Mouse (Mus musculus) heart, embryonic 14.5 days (tissue): ENCODE results near the gene Foxp3. TPM values are rescaled to one million over a fixed set of nuclear protein-coding genes. Genes with fewer than 3 reads are reported as not detected.
A peak's percentile ranks its signal among the peaks of the same experiment; 100 is the strongest.

Experiments
- ATAC-seq: fragments of 200-750 bp; cut with Nextera tagmentation; 2 replicates; pipeline ENCODE4 v1.8.0; 2017; ENCODE audit warnings: low read depth, moderate TSS enrichment; ENCODE audit not compliant: insufficient number of reproducible peaks, insufficient read depth, low FRiP score
- H3K27ac ChIP-seq, 2 experiments: fragments of 200-500 bp in 1 of 2; fragments of 300-500 bp in 1 of 2; sonication (generic) in 1 of 2; replicated peaks in 1 of 2; 2 replicates each; pipeline ENCODE4 v1.5.1; 2012 to 2014; ENCODE audit warnings: low read depth in 2 of 2, low read length in 2 of 2, control low read depth in 1 of 2, mild to moderate bottlenecking in 1 of 2, mixed read lengths in 1 of 2; ENCODE audit not compliant: control insufficient read depth in 1 of 2, insufficient read depth in 1 of 2
- H3K27me3 ChIP-seq: fragments of 300-500 bp; sonication (generic); 2 replicates; pipeline ENCODE4 v1.6.1; 2014; ENCODE audit warnings: mild to moderate bottlenecking, low read length, control low read depth; ENCODE audit not compliant: control insufficient read depth, insufficient read depth
- H3K36me3 ChIP-seq: fragments of 300-500 bp; sonication (generic); 2 replicates; pipeline ENCODE4 v1.6.1; 2014; ENCODE audit warnings: mild to moderate bottlenecking, control low read depth, low read length, mixed read lengths; ENCODE audit not compliant: control insufficient read depth, insufficient read depth
- H3K4me1 ChIP-seq, 2 experiments: fragments of 200-500 bp in 1 of 2; fragments of 300-500 bp in 1 of 2; sonication (generic) in 1 of 2; 2 replicates each; pipeline ENCODE4 v1.6.1; 2012 to 2014; ENCODE audit warnings: low read length in 2 of 2, control low read depth in 1 of 2, mixed read lengths in 1 of 2; ENCODE audit not compliant: control insufficient read depth in 2 of 2, insufficient read depth in 2 of 2
- H3K4me2 ChIP-seq: fragments of 300-500 bp; sonication (generic); 2 replicates; pipeline ENCODE4 v1.6.1; 2014; ENCODE audit warnings: mild to moderate bottlenecking, low read length
- H3K4me3 ChIP-seq, 2 experiments: fragments of 200-500 bp in 1 of 2; fragments of 300-500 bp in 1 of 2; sonication (generic) in 1 of 2; 2 replicates each; pipeline ENCODE4 v1.5.1; 2012 to 2014; ENCODE audit warnings: low read length in 2 of 2, mild to moderate bottlenecking in 2 of 2, control low read depth in 1 of 2, low read depth in 1 of 2, moderate library complexity in 1 of 2; ENCODE audit not compliant: control insufficient read depth in 1 of 2, insufficient read depth in 1 of 2
- H3K9ac ChIP-seq: fragments of 300-500 bp; sonication (generic); 2 replicates; pipeline ENCODE4 v1.6.1; 2014; ENCODE audit warnings: mild to moderate bottlenecking, low read length
- H3K9me3 ChIP-seq: fragments of 300-500 bp; sonication (generic); 2 replicates; pipeline ENCODE4 v1.6.1; 2016; ENCODE audit warnings: low read length, control low read depth; ENCODE audit not compliant: control insufficient read depth
- WGBS: fragments of 180-500 bp; shearing (Covaris S2); extraction: QIAGEN DNeasy Blood & Tissue Kit; methylation state at CpG from one replicate; pipeline ENCODE4 v1.1.7; 2014; 5-methylcytosine and 5-hydroxymethylcytosine counted together
- polyA plus RNA-seq: library from polyadenylated mRNA; unstranded; fragments of >200 nt; fragmentation: Nextera tagmentation; extraction: Ambion mirVana; gene quantifications from 2 replicates; pipeline ENCODE4 v1.2.1, GENCODE M21; 2014

Gene Foxp3
- polyA plus RNA-seq, 1 experiment from 2014 or later: not detected

DNA sequence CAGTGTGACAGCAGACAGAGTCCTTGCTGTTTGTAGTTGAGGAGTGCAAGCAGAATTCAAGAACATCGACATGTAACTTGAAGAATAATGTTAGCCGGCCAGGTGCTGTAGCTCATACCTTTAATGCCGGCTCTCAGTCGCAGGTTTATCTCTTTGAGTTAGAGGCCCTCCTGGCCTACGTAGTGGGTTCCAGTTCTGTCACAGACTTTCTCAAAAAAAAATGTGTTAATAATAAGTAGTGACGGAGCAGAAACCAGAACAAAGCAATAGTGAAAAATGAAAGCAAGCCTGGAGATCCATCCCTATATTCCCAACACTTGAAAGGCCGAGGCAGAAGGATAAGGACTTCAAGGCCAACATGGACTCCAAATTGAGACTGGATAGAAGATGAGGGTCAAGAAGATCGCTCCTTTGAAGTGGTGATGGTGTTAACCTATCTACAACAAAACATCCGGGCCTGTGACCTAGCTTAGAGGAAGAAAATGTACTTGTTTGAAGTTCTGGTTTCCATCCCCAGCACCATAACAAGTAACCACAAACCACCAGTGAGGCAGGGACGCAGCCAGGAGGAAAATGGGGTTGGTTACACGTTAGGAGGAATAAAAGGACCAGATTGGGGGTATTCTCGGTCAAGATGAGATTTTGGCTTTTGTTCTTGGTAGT, 44.6 kb downstream of the Foxp3 start:
- Histone ChIP-seq H3K27ac (no peak overlapping the region), H3K9me3 (no peaks in the 10 kb centered on the region), H3K4me3 (no peak overlapping the region), H3K4me1 (no peaks in the 10 kb centered on the region), H3K36me3 (no peaks in the 10 kb centered on the region), H3K4me2 (no peak overlapping the region), H3K27me3 (no peaks in the 10 kb centered on the region), H3K9ac (no peak overlapping the region)
- 71% methylated on average over 12 of the region's 12 CpGs for WGBS
- no peak for ATAC-seq

DNA sequence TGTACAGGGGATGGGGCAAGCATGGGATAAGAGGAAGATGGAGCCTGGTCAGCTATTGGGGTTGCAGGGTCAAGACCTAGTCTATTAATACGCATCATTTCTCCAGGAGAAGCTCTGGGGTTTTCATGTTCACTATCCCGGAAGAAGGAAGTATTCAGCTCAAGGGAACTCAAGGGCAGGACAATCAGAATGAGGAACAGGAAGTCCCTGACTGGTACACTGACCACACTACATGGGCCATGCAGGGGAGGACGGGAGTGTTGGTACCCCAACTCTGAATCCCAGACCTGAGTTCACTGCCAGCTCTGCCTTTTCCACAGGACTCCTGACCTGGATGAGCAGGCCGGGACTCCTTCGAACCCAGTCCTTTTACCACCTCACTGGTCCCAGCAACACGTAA, 59.1 kb downstream of the Foxp3 start:
- Histone ChIP-seq H3K27ac (no peak overlapping the region), H3K9me3 (no peaks in the 10 kb centered on the region), H3K27me3 (no peaks in the 10 kb centered on the region), H3K4me2 (no peak overlapping the region), H3K4me3 (no peak overlapping the region), H3K36me3 (no peaks in the 10 kb centered on the region), H3K4me1 (no peaks in the 10 kb centered on the region), H3K9ac (no peak overlapping the region)
- 86% methylated on average over 6 of the region's 6 CpGs for WGBS
- no peak for ATAC-seq

DNA sequence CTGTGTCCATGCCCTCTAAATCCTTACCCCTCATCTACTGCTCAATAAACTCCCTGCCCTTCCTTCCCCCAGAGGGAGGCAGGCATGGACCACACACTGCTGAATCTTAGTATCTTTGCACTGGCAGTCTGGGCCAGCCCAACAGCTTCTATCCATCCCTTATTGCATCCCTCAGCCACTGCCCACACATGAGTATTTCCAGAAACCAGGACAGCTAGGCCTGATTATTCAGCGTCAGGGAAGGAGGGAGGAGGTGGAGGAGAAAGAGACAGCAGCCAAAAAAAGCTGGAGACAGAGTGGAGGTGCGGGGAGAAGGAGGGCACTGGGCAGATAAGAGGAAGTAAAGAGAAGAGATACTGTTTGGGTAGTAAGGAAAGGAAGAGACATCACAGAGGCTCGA, 61.7 kb downstream of the Foxp3 start:
- no peaks in the 10 kb centered on the region; the same call in 1 of the 2 replicates for H3K27me3 ChIP-seq

DNA sequence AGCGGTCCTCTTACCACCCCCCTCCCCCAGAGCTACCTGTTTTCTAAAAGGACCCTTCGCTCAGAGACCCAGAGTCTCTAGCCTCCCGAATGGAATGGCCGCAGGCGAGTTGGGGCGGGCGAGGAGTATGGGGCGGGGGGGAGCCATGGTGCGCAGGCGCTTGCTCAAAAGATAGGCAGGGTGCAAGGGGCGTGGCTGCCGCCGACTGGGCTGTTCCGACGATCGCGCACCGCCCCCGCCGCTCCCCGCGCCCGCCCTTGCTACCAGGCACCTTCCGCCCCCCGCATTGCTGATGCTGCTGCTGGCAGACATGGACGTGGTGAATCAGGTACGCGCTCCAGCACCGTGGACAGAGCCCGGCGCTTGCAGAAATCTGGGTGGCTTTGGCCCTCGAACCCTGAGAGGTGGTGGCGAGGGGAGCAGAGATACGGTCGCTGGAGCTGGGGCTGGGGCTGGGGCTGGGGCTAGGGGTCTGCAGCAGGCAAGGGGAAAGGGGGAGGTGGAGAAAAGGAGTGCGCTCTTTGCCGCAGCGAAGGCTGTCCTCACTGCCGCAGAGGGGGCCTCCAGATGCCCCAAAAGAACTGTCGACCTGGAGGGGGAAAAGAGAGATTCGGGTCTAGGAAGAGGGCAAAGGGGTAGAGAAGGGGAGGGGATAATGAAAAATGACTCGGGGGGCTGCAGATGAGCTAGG, 65.1 kb downstream of the Foxp3 start, which contains the start of gene Syp:
Gene Syp, plus strand, starts transcription at position 71 of the 691 bp plus-strand sequence.
- Histone ChIP-seq H3K36me3 (no peaks in the 10 kb centered on the region), H3K4me1 (no peaks in the 10 kb centered on the region), H3K27me3 (no peaks in the 10 kb centered on the region; the same call in 1 of the 2 replicates), H3K4me2 (peak within 1 kb of the TSS; percentile 57), H3K9me3 (no peaks in the 10 kb centered on the region), H3K27ac (no peak within 1 kb of the TSS), H3K4me3 (peak within 1 kb of the TSS in 1 of 2 experiments; percentile 24; a peak in 3 of 4 replicates), H3K9ac (no peak within 1 kb of the TSS)
- WGBS: 16% methylated on average over 39 of the region's 42 CpGs
- ATAC-seq: peak; percentile 51; the same call in 1 of the 2 replicates

More for the DNA sequence above, 61.7 kb downstream of the Foxp3 start:
- no peak for ATAC-seq
- Histone ChIP-seq H3K4me3 (no peak overlapping the region), H3K4me2 (no peak overlapping the region), H3K36me3 (no peaks in the 10 kb centered on the region), H3K4me1 (no peaks in the 10 kb centered on the region), H3K9me3 (no peaks in the 10 kb centered on the region), H3K9ac (no peak overlapping the region), H3K27ac (no peak overlapping the region)
- 51% methylated on average over 3 of the region's 3 CpGs for WGBS

DNA sequence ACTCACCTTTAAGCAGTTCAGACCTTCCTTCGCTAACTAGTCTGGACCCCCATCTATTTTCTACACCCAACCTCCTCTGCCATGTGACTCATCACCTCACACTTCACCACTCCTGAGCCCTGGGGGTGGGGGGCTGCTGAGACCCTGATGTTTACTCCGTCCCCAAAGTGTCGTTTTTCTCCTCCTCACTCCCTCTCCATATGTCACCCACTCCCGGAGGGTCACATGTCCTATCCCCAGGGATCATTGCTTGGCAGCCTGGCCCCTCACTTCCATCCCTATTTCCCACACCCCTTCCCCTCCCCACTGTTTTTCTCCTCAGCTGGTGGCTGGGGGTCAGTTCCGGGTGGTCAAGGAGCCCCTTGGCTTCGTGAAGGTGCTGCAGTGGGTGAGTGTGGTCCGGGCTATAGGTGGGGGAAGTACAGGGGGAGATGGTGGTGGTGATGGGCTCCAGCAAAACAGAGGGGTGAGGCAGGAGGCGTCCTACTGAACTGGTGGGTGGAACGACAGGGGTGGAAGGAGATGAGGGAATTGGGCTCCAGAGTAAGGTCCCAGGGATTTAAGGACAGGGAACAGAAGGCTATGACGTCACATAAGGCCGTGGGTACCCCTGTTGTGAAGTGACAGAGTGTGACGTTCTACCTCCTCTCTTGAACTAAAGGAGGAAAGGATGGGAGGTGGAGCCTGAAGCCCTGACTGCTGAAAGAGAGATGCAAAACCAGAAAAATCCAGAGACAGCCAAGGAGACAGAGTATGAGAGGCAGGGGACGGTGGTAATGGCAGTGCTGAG, 66.3 kb downstream of the Foxp3 start:
- Histone ChIP-seq H3K4me3 (no peak overlapping the region), H3K9me3 (no peaks in the 10 kb centered on the region), H3K4me1 (no peaks in the 10 kb centered on the region), H3K27ac (no peak overlapping the region), H3K36me3 (no peaks in the 10 kb centered on the region), H3K27me3 (no peaks in the 10 kb centered on the region; the same call in 1 of the 2 replicates), H3K9ac (no peak overlapping the region), H3K4me2 (no peak overlapping the region)
- ATAC-seq: no peak
- 33% methylated on average over 13 of the region's 13 CpGs for WGBS

DNA sequence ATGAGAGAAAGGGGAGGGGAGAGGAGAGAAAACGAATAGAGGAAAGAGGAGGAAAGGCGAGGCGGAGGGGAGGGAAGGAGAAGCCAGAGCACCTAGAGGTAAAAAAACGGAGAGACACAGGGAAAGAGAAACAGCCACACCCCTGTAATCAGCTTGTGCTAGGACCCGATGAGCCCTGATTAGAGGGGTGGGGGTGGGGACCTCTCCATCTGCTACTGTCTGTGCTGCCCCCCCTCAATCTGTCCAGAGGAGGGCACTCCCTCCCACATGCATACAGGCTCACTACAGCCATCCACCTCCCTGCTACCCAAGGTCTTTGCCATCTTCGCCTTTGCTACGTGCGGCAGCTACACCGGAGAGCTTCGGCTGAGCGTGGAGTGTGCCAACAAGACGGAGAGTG, 67.3 kb downstream of the Foxp3 start:
- Histone ChIP-seq H3K9ac (no peak overlapping the region), H3K4me3 (no peak overlapping the region), H3K27me3 (no peaks in the 10 kb centered on the region; the same call in 1 of the 2 replicates), H3K4me2 (no peak overlapping the region), H3K9me3 (no peaks in the 10 kb centered on the region), H3K27ac (no peak overlapping the region), H3K4me1 (no peaks in the 10 kb centered on the region), H3K36me3 (no peaks in the 10 kb centered on the region)
- ATAC-seq: no peak
- 38% methylated on average over 11 of the region's 12 CpGs for WGBS
